Mouse (Mus musculus) thymus, adult 2 months (tissue): Measurements from ENCODE around the gene Sox6. TPM values are rescaled to one million over a fixed set of nuclear protein-coding genes. Genes with fewer than 3 reads are reported as not detected.

Experiments
- DNase-seq: peaks from one replicate; pipeline ENCODE4 v3.0.0; 2021
- H3K27ac ChIP-seq: fragments of 200-500 bp; 2 replicates; pipeline ENCODE4 v1.5.1; 2012; ENCODE audit warnings: low read length, control low read depth; ENCODE audit not compliant: control insufficient read depth, insufficient read depth
- H3K27me3 ChIP-seq: fragments of 200-500 bp; 2 replicates; pipeline ENCODE4 v1.6.1; 2012; ENCODE audit warnings: mild to moderate bottlenecking, low read length, moderate library complexity, mixed read lengths; ENCODE audit not compliant: control insufficient read depth, insufficient read depth
- H3K36me3 ChIP-seq: fragments of 200-500 bp; 2 replicates; pipeline ENCODE4 v1.6.1; 2012; ENCODE audit warnings: mild to moderate bottlenecking, low read length, moderate library complexity; ENCODE audit not compliant: control insufficient read depth, insufficient read depth
- H3K4me1 ChIP-seq: fragments of 200-500 bp; replicated peaks from 2 replicates; pipeline ENCODE4 v1.6.1; 2012; ENCODE audit warnings: low read length; ENCODE audit not compliant: control insufficient read depth, insufficient read depth
- H3K4me3 ChIP-seq: fragments of 200-500 bp; 2 replicates; pipeline ENCODE4 v1.5.1; 2012; ENCODE audit warnings: mild to moderate bottlenecking, low read length, control low read depth, moderate library complexity; ENCODE audit not compliant: control insufficient read depth, insufficient read depth
- CTCF ChIP-seq: fragments of 200-500 bp; IDR thresholded peaks from 2 replicates; pipeline ENCODE4 v1.5.1; 2012; ENCODE audit warnings: mild to moderate bottlenecking, control low read depth, low read length, moderate library complexity, borderline replicate concordance; ENCODE audit not compliant: control insufficient read depth, poor library complexity, insufficient read depth; ENCODE audit errors: extremely low read depth
- POLR2A ChIP-seq: fragments of 200-500 bp; IDR thresholded peaks from 2 replicates; pipeline ENCODE4 v1.6.1; 2012; ENCODE audit warnings: mild to moderate bottlenecking, low read length, control low read depth, moderate library complexity; ENCODE audit not compliant: control insufficient read depth, poor library complexity, insufficient read depth; ENCODE audit errors: extremely low read depth
- WGBS: fragments of 180-500 bp; shearing (Covaris S2); methylation state at CpG from one replicate; pipeline ENCODE4 v1.1.7; 2018; 5-methylcytosine and 5-hydroxymethylcytosine counted together
- polyA plus RNA-seq: library from polyadenylated mRNA; depleted of rRNA; stranded (reverse); fragments of >200 nt; gene quantifications from 2 replicates; pipeline ENCODE4 v1.2.3, GENCODE M21; 2012; rRNA removed

Gene Sox6
- polyA plus RNA-seq, 1 experiment, result 2.1 TPM

- WGBS, result 76% methylated on average over 6 of the region's 6 CpGs
- no peak for DNase-seq
- Histone ChIP-seq H3K27me3 (0 out of 2 replicates have a peak, but pooled peaks cover 2% of the 10 kb centered on the region), H3K4me1 (peaks cover 23% of the 10 kb centered on the region), H3K27ac (no peak overlapping the region), H3K4me3 (no peak overlapping the region), H3K36me3 (no peaks in the 10 kb centered on the region)
- TF ChIP-seq CTCF (no peak), POLR2A (no peak)
These were observed 592.0 kb downstream of the Sox6 start for GRCm38 (mm10) chr7:115446481-115447016.

DNA sequence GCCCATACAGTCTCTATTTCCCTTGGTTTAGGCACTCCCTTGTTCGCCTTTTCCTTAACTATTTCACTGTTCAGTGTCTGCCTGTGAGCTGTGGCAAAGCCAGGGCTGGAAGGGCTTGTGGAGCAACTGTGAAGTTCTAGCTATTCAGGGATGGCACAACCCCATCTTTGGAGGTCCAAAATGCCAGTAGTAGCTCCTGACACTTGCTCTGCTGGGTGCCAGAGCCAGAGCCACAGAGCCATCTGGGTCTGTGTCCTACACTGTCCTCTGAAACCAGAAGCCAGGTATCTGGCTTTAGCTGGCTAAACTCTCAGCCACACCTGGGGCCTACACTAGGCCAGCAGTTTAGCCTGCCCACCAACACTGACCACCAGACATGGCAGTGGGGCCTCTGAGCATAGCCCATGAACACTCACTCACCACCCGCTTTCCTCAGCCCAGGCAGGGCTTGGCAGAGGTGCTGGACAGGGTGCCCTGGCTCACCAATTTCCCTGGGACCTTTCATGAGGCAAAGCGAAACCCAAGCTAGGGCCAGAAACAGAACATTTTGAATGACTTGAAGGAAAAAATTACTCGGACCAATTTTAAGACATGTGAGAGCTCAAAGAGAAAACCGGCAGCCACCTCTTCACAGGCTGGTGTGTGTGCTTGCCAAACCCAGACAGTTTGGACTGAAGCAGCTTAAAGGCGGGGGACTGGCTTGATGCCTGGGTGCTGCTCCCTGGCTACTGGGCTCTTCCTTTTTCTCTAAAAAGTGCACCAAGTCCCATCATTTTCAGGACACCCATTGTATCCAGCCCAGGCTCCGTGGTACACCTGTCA lies 612.2 kb downstream of the Sox6 start:
- no peaks in the 10 kb centered on the region for H3K27me3 ChIP-seq
- no peak overlapping the region for H3K4me3 ChIP-seq
- 95% methylated on average over 7 of the region's 7 CpGs for WGBS
- no peak overlapping the region for H3K27ac ChIP-seq
- DNase-seq, result no peak
- TF ChIP-seq POLR2A, result no peak
- TF ChIP-seq CTCF, result no peak
- no peaks in the 10 kb centered on the region for H3K4me1 ChIP-seq
- no peaks in the 10 kb centered on the region for H3K36me3 ChIP-seq

GRCm38 (mm10) chr7:115422828-115423227 lies 615.8 kb downstream of the Sox6 start:
- Histone ChIP-seq H3K27me3 (no peaks in the 10 kb centered on the region), H3K36me3 (no peaks in the 10 kb centered on the region), H3K27ac (no peak overlapping the region), H3K4me1 (no peaks in the 10 kb centered on the region), H3K4me3 (no peak overlapping the region)
- DNase-seq, result no peak
- no peak for TF ChIP-seq CTCF
- no peak for TF ChIP-seq POLR2A
- WGBS, result 88% methylated on average over 7 of the region's 7 CpGs

DNA sequence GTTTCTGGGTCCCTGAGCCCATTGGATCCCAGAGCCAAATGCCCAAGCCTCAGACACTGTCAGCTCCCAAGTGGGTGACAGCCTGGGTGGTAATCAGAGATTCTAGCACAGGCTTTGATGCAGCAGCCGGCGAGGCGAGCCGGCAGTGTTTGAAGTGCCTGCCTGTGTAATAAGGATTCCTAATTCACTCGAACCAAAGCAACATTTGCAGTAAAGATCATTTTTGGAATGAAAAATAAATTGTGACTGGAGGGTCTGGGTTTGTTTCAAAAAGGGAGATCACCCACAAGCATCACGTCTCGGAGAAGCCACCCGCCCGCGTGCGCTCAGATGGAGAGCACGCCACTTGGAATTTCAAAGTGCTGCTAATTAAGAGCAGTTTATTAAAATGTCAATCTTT lies 617.6 kb downstream of the Sox6 start:
- no peak for TF ChIP-seq POLR2A
- no peak for TF ChIP-seq CTCF
- DNase-seq, result no peak
- whole genome bisulfite sequencing, result 86% methylated on average over 12 of the region's 12 CpGs
- Histone ChIP-seq H3K27ac (no peak overlapping the region), H3K36me3 (no peaks in the 10 kb centered on the region), H3K4me3 (no peak overlapping the region), H3K27me3 (no peaks in the 10 kb centered on the region), H3K4me1 (no peaks in the 10 kb centered on the region)

Other genes starting within 250 kb of the Sox6 start
- gene 1110004F10Rik, start 601 bp upstream of the Sox6 start, polyA plus RNA-seq, result 58.5 and 61.4 TPM in 2 replicates
- 1.1 and 1.5 TPM in 2 replicates for gene Gm4353, start 45.8 kb upstream of the Sox6 start, polyA plus RNA-seq